Mouse (Mus musculus): ENCODE measurements around the gene Drp2. TPM values are rescaled to one million over a fixed set of nuclear protein-coding genes. Genes with fewer than 3 reads are reported as not detected.

Drp2 gene
- 1 to 10 TPM; 6.6 to 8.2 TPM for total RNA-seq (2021)
- long read RNA-seq, experiment 1, partial matches to known transcripts = 1 of 4 reads
- long read RNA-seq, experiment 1, other reads (novel, unspliced or antisense) = 3 of 4 reads
- long read RNA-seq, experiment 2, partial matches to known transcripts = 1 of 1 reads
- long read RNA-seq, experiment 2, other reads (novel, unspliced or antisense) = 0 of 1 reads

DNA sequence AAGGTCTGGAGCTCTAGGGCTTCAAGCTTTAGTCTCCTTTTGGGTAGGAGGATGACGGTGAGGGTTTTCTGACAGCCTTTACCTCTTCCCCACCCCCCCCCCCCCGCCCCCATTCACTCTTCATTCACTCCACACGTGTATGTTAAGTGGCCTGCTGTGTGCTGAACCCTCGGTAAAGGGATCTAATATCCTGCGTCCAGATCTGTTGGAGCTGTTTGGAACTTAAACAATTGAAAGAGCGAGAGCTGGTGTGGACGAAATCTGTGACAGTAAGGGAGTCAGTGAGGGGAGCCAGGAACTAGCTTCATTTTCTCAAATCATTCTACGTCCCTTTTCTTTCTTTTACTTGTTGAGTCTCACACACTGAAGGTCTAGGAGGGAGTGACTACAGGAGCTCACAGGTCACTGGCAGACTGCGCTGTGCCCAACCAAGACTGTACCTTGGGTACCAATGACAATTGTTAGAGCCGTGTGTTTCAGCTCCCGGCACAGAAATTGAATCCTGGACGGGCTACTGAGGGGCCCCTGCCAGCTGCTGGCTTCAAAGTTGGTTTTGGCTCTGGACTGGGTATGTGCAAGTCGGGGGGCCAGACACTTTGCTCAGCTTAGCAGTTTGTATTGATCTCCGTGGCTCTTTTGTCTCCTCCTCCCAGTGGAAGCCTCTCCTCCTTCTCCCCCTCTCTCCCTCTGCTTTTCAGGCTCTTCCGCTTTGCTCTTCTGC is at the start of gene Drp2:
TSS of gene Drp2 (plus strand) at position 689 of the 721 bp plus-strand sequence.
- no peak for DNase-seq

DNA sequence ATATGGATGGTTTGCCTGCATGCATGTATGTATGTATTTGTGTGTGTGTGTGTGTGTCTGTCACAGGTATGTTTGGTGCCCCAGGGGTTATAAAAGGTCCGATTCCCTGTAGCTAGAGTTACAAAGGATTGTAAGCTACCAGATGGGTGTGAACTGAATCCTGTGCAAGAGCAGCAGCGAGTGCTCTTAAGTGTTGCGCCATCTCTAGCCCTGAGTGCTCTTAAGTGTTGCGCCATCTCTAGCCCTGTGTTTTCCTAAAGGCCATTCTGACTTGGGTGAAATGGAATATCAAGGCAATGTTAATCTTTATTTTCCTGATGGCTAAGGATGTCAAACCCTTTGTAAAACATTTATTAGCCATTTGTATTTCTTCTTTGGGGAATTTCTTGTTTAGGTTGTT is 45.0 kb upstream of the Drp2 start:
- no peak for DNase-seq

DNA sequence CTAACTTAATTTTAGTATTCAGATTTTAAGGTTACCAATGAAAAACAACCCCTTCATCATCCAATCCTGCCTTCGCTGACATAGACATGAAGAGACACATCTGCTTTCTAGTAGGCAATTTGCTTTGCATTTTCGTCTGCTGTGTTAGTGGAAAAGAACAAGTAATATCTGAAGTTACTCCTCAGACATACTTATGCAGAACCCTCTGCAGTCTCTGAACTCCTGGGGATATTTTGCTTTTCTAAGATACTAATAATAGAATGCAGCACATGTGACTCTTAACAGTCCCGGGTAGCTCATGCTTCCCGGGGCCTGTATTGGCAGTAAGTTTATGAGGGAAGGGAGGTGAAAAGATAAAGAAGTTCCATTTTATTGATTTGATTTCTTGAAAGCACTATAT is 42.2 kb upstream of the Drp2 start:
- DNase-seq = no peak

DNA sequence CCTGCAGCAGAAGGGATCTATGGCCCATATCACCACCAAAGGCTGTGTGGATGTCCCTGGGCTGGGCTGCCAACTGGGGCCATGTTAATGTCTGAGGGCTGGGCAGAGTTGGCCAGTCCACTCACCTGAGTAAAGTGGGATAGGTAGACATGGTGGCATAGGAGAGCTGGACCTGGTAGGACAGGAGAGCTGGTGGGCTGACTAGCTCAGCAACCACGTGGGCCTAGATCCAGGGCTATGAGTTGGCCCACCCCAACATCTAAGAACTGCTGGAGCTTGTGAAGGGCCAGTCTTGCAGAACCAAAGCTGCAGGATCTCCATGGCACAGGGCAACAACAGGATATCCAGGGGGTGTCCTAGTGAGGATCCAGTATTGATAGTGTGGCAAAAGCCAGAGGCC is 38.9 kb upstream of the Drp2 start:
- no peak for DNase-seq

DNA sequence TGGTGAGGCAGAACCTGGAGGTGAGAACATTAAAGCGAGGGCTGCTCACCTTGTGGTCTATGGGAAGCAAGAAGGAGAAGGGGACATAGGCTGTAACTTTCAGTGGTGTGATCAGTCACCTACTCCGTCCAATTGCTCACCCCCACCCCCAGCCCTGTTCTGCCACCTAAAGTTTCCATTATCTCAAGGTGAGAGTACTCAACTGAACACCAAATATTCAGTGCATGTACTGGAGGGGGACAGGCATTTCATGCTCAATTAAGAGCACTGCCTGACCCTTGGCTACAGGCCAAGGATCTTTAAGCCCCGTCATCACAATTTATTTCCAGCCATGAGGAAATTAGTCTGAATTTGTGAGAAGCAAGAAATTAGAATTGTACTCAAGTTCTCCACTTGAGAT is 37.8 kb upstream of the Drp2 start:
- no peak for DNase-seq

DNA sequence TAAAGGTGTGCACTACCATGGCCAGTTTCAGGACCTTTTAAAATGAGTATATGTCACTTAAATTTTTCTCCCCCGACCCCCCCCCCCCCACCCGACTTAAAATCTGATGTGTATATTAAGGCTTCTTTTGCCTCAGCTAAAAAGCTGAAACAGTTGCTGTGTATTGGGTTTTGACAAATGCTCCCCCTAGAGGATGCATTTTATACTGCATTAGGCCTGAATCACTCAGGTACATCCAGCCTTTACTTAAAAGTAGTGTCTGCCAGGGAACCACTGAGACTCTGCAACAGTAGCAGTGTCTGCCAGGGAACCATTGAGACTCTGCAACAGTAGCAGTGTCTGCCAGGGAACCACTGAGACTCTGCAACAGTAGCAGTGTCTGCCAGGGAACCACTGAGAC is 33.1 kb upstream of the Drp2 start:
- no peak for DNase-seq

DNA sequence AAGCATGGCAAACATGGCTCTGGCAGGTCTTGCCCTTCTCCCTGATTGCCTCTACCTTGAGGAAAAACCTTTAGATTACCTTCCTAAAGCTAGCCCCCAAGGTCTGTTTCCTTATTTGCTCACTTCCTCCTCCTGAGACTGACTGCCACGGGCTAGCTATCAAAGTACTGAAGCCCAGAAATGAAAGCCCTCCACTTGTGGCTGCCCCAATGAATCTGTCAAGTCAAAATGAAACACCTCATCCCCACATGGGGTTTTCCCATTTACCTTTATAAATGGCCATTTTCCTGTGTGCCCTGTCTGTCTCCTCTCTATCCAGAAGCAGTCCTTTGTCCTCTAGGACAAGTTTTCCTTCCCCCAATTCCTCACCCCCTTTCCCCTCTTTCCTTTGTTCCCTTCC is 30.2 kb upstream of the Drp2 start:
- DNase-seq = no peak

DNA sequence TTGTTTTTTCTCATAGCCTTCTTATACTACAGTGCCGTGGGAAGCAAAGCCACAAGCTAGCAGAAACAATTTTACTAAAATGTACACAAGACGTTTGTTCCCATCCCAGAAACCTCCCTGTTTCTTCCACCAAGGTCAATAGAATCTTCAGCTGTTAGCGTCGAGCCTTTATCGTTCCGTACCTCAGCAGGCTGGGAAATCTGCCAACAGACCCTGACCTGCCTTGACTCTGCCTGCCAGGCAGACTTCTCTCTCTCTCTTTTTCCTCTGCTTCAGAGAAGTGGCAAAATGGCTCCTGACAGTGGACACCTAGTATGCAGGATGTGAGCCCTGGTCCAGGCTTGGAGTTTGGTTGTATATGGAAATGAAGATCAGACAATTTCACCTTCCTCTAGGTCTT is 19.5 kb upstream of the Drp2 start:
- DNase-seq = no peak

DNA sequence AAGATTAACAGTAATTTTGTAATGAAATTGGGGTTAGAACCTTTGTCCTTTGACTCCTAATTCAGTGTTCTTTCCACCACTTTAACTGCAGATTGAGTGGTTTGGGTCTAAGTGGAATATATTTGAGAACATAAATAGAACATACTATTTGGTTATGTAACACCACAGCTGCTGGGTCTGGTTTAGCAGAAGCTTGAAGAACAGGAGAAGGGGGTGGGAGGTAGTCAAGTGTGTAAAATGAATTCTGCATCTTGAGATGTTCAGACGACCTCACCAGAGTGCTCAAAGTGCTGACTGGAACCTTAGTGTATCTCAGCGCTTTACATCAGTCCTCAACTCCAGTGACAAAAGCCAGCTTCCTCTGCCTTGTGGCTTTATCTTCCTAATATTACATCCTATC is 5.4 kb upstream of the Drp2 start:
- no peak for DNase-seq

DNA sequence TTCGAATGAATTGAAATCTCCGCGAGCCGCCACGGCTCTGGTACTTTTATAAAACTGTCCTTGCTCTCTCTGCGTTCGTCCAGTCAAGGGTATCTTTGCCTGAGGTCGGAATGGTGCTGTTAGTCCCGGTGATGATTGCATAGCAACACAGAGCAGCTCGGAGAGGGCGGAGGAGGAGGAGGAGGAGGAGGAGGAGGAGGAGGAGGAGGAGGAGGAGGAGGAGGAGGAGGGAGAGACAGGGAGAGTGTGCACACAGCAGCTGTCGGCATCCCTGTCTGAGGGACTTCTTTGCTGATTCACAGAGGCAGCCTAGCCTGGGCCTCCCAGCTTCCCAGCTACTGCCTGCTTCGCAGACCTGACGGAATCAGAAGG is 219 bp downstream of the Drp2 start:
- DNase-seq = no peak

DNA sequence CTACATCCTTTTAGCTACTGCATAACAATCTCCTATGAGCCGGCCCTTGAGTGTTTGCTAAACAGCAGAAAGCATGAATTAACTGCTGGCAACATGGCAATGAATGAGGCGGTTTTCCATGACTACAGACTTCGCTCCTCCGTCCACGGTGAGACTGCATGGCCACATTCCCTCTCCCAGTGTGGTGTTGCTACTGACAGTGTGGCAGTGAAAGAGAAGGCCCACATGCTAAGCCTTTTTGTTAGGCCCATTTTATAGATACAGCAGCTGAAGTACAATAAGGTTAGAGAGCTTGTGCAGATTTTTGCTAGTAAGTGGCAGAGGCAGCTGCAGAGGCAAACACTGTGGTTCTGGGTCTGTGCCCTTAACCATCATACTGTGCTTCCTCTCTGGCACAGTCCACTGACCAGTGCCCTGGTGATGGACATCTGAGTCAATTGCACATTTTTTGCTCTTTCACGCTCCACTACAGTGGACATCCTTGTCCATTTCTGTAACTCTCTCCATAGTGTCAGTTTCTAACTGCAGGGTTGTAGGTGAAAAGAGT is 5.1 kb downstream of the Drp2 start:
- DNase-seq = no peak

DNA sequence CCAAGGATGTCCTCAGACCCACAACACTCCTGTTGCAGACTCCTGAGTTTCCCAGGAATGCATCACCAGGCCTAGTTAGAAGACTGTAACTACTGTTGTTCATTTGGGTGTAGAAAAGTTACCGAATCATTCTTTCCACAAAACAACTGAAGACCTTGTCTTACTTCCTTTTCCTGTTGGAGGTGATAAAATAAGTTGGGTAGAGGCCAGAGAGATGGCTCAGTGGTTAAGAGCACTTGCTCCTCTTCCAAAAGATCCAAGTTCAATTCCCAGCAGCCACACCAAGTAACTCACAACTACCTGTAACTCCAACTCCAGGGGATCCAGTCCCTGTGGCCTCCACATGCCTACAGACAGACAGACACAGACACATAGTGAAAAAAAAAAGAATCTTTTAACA is 7.7 kb downstream of the Drp2 start:
- DNase-seq = no peak

DNA sequence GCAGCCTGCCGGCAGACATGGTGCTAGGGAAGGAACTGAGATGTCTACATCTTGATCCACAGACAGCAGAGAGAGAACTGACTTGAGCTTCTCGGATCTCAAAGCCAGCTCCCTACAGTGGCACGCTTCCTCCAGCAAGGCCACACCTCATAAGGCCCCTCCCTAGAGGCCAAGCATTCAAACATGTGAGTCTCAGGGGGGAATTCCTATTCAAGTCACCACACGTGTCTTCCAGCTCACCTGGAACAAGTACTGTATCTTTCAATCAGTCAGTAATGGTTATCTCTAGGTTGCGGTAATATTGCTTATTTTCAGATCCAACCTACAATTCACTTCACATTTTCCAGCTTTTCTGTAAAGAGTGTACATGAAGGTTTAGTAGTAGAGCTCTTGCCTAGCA is 15.7 kb downstream of the Drp2 start:
- DNase-seq = no peak

DNA sequence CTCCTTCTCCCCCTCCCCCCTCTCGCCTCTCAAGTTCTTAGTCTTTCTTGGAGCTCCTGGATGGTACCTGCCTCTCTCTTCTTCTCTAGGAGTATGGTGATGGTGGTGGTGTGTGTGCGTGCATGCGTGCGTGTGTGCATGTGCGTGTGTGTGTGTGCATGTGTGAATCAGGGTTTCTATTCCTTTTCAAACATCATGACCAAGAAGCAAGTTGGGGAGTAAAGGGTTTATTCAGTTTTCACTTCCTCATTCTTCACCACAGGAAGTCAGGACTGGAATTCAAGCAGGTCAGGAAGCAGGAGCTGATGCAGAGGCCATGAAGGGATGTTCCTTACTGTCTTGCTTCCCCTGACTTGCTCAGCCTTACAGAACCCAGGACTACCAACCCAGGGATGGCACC is 19.9 kb downstream of the Drp2 start:
- no peak for DNase-seq

DNA sequence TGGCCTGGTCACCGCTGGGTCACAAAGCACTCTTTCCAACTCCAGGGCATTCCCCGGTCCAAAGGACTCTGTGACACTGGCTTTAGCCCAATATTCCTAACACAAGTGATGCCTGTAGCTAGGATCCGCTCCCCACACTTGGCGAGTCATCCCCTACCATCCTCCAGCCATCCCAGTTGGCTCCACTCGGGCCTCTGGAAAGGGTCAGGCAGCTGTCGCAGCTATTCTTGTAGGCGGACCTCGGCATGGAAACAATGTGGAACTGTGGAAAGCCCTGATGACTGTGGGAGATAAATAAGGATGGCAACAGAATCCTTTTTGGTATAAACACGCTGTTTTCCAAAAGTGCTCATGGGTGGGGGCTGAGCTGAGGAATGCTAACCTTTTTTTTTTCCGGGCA is 21.4 kb downstream of the Drp2 start:
- peak; percentile 23 for DNase-seq

DNA sequence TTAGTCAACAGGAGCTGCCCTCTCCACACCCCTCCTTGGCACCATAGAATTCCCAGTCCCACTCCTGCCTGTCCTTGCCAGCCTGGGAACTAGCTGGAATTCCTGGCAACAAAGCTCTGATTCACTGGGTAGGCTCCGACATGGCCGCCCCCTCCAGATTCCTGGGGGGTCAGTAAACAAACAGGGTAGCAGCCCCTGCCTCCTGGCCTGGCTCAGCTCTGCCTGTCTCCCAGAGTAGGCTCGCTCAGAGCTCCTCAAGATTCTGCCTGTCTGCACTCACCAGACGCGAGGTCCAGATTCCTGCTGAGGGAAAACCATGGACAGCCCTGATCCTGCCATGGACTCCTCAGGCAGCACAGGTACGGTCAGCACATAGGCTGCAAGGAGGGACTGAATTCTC is 22.5 kb downstream of the Drp2 start:
- no peak for DNase-seq

DNA sequence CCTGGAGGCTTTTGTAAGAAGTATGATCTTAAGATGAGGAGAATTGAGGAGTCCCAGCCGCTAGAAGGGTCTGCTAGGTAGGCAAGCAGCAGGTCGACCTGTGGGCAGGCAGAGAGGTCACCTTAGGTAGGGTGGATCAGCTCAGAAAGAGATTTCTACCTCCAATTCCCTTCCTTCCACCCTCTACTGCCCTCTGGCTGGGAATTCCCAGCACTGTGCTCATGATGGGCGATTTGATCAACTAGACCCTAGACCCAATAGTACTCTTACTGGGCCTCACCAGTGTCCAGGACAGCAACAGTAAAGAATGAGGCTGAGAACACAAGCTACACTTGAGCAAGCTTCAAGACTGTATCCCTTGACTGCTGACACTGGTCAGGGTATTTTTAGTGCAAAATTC is 23.0 kb downstream of the Drp2 start:
- DNase-seq = no peak

DNA sequence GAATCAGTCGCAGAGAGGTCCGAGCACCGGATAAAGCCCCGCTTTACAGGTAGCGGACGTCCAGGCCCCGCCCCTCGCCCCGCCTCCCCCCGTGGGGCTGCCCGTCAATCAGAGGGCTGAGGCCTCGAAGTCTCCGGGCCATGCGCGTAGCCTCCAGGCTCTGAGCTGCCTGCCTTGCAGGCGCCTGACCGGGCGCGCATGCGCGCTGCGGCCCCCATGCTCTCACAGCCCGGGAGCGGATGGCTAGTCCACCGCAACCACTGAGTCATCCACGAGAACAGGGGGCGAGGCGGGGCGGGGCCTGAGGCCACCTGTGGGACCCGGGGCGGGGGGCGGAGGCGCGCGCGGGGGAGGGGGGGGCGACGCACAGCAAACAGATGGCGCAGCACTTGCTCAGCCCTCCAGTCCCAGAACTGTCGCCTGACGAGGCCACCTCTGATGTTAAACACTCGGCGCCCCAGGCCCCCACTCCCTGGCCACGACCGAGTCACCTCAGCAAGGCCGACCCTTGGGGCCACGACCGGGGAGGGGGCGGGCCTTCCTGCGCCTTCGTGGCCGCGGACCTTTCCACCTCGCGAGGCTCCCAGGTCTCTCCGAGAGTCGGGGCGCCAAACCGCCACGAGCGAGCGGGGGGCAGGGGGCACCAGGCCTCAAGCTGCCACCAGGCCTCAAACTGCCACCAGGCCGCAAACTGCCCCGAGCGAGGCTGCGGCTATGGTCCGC is 70.8 kb downstream of the Drp2 start:
- DNase-seq = no peak

DNA sequence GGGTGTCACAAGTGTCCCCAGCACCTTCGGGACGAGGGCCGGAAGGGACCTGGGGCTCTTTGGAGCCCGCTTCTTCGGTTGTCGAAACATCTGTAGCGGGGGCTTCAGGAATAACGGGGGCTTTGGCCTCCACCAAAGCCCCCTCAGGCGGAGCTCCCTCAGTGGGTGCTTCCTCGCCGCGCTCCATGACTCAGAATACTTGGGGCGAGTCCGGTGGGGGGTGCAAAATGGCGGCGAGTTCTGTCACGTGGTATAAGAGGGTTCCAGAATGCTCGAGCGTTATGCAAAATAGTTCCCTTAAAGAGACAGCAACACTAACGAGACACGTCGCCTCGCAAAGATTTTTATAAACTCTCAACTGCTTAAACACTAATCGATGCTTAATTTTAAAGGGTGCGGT is 71.9 kb downstream of the Drp2 start, which contains the start of gene Taf7l:
TSS of gene Taf7l (minus strand) at position 201 of the 400 bp plus-strand sequence.
- no peak for DNase-seq

DNA sequence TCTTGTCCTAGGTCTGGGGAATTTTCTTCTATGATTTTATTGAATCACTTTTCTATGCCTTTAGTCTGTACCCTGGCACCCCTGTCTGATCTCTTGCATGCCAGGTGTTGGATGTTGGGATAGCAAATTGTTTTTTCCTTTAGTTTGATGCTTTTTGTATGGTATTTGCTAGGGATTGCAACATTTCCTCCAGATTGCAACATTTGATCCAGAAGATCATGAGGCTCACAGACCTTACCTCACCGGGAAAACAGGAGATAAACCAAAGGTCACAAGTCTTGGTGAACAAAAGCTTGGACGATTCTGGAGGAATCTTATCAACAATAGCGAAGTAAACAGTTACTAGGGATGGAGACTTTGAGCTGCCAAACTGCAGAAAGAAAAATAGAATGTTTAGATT is 77.4 kb downstream of the Drp2 start:
- no peak for DNase-seq

DNA sequence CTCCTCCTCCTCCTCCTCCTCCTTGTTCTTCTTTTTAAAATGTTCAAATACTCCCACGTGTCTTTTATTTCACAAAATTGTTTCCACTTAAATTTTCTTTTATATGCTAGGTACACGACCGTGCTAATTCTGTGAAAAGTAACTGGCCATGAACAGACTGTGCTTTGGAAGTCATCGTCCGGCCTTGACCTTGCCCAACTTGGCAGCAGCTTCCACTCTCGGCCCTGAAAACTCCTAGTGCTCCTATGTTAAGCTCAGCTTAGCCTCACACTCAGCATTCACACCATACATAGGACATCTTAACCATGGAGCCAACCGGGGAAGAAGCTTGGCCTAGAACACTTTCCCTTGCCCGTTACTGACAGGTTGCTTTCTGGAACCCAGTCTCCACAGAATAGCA is 96.3 kb downstream of the Drp2 start:
- DNase-seq = no peak
